Mouse (Mus musculus): ENCODE measurements around the gene Fndc10.

DNA sequence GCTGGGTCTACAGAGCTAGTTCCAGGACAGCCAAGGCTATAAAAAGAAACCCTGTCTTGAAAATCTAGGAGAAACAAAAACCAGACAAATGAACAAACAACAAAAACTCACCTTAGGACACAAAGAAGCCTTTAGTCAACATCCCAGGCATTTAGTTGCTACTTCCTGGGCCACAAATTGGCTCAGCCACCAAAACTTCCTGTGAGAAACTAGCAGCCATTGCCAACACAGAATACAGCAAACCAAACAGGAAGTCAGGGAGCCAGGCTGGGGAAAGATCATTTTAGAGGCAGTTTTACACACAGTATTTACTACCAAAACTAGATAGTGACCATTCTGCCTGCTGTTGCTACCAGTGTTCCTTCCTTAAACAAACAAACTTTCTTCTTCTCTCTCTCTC lies 27.2 kb upstream of the Fndc10 start:
- no peak for TF ChIP-seq CTCF (IDR thresholded peaks at IDR 0.05)
- no peak for TF ChIP-seq EP300 (IDR thresholded peaks at IDR 0.05)
